Mouse (Mus musculus) kidney, postnatal 4 days (tissue): ENCODE data around the gene Olfr1423.
"Not testable (repeated sequence)": the region's sequence is repeated elsewhere in the genome, so short reads cannot be mapped to it uniquely, and the experiment has no call there.

Source experiments
- DNase-seq, 2 experiments: peaks; one replicate each; pipeline ENCODE4 v3.0.0; 2021; ENCODE audit warnings: mixed read lengths in 2 of 2

The Olfr1423 gene

GRCm38 (mm10) chr19:12041217-12041616 lies at the start of gene Olfr1423:
TSS of gene Olfr1423 (minus strand) at chr19:12041317.
- DNase-seq = no peak

GRCm38 (mm10) chr19:12077631-12078030 lies 36.5 kb upstream of the Olfr1423 start, which contains the start of gene Olfr1425:
TSS of gene Olfr1425 (minus strand) at chr19:12077731.
- DNase-seq = not testable (repeated sequence)

- not testable (repeated sequence) for DNase-seq
These were observed 28.4 kb upstream of the Olfr1423 start for GRCm38 (mm10) chr19:12069546-12069945.

GRCm38 (mm10) chr19:12067806-12068205 lies 26.7 kb upstream of the Olfr1423 start:
- DNase-seq = not testable (repeated sequence)

- not testable (repeated sequence) for DNase-seq
These were observed 21.5 kb upstream of the Olfr1423 start, which contains the start of gene Olfr1424 for GRCm38 (mm10) chr19:12062582-12062981. TSS of gene Olfr1424 (minus strand) at chr19:12062682.

- DNase-seq = no peak
These were observed 2.0 kb upstream of the Olfr1423 start for GRCm38 (mm10) chr19:12043163-12043562.

- no peak for DNase-seq
These were observed 3.4 kb downstream of the Olfr1423 start for GRCm38 (mm10) chr19:12037727-12038126.

- no peak for DNase-seq
These were observed 14.5 kb downstream of the Olfr1423 start for GRCm38 (mm10) chr19:12026606-12027005.

GRCm38 (mm10) chr19:12025333-12025732 lies 15.8 kb downstream of the Olfr1423 start:
- no peak for DNase-seq

GRCm38 (mm10) chr19:12024149-12024548 lies 17.0 kb downstream of the Olfr1423 start:
- no peak for DNase-seq

- no peak for DNase-seq
These were observed 24.9 kb downstream of the Olfr1423 start for GRCm38 (mm10) chr19:12016192-12016591.

- no peak for DNase-seq
These were observed 25.4 kb downstream of the Olfr1423 start for GRCm38 (mm10) chr19:12015708-12016107.

GRCm38 (mm10) chr19:12013228-12013627 lies 27.9 kb downstream of the Olfr1423 start:
- DNase-seq = peak; percentile 52 to 68

GRCm38 (mm10) chr19:12012615-12013014 lies 28.5 kb downstream of the Olfr1423 start:
- DNase-seq = no peak

- peak; percentile 92 to 95 for DNase-seq
These were observed 29.3 kb downstream of the Olfr1423 start for GRCm38 (mm10) chr19:12011560-12012556.

- peak; percentile 77 to 83 for DNase-seq
These were observed 30.1 kb downstream of the Olfr1423 start for GRCm38 (mm10) chr19:12010916-12011559.

GRCm38 (mm10) chr19:12010281-12010771 lies 30.8 kb downstream of the Olfr1423 start:
- peak; percentile 80 to 89 for DNase-seq

- peak; percentile 68 to 78 for DNase-seq
These were observed 31.4 kb downstream of the Olfr1423 start for GRCm38 (mm10) chr19:12009501-12010280.

- DNase-seq = no peak
These were observed 32.4 kb downstream of the Olfr1423 start for GRCm38 (mm10) chr19:12008410-12009380.

GRCm38 (mm10) chr19:12007105-12007931 lies 33.8 kb downstream of the Olfr1423 start:
- peak; percentile 71 to 75 for DNase-seq
